Mouse (Mus musculus) gastrocnemius, adult 8-10 months (tissue): ENCODE measurements around the gene Slc6a19. TPM values are rescaled to one million over a fixed set of nuclear protein-coding genes. Genes with fewer than 3 reads are reported as not detected.
"Not testable (repeated sequence)": the region's sequence is repeated elsewhere in the genome, so short reads cannot be mapped to it uniquely, and the experiment has no call there.

ENCODE experiments used
- DNase-seq, 2 experiments: peaks; one replicate each; pipeline ENCODE4 v3.0.0; 2022; ENCODE audit warnings: low spot score in 2 of 2
- total RNA-seq, 4 experiments: library from RNA; stranded (reverse); gene quantifications; 2 replicates each; pipeline ENCODE4 v1.2.4; 2022

The Slc6a19 gene
- total RNA-seq, 4 experiments from 2014 or later: not detected

- no peak for DNase-seq
These were observed 8.5 kb upstream of the Slc6a19 start for GRCm38 (mm10) chr13:73713204-73713603.

- DNase-seq: no peak
These were observed 7.6 kb upstream of the Slc6a19 start for GRCm38 (mm10) chr13:73712228-73712627.

GRCm38 (mm10) chr13:73711803-73712202 is 7.1 kb upstream of the Slc6a19 start:
- no peak for DNase-seq

- no peak for DNase-seq
These were observed 6.6 kb upstream of the Slc6a19 start for GRCm38 (mm10) chr13:73711221-73711620.

- no peak for DNase-seq
These were observed 4.8 kb upstream of the Slc6a19 start for GRCm38 (mm10) chr13:73709491-73709890.

GRCm38 (mm10) chr13:73703486-73703885 is 1.2 kb downstream of the Slc6a19 start:
- not testable (repeated sequence) for DNase-seq

GRCm38 (mm10) chr13:73702776-73703175 is 1.9 kb downstream of the Slc6a19 start:
- no peak for DNase-seq

GRCm38 (mm10) chr13:73701161-73701883 is 3.3 kb downstream of the Slc6a19 start:
- DNase-seq: no peak

GRCm38 (mm10) chr13:73700554-73700953 is 4.1 kb downstream of the Slc6a19 start:
- DNase-seq: no peak

- DNase-seq: no peak
These were observed 5.0 kb downstream of the Slc6a19 start for GRCm38 (mm10) chr13:73699714-73700113.

- no peak for DNase-seq
These were observed 8.1 kb downstream of the Slc6a19 start for GRCm38 (mm10) chr13:73696529-73696928.

- DNase-seq: no peak
These were observed 9.7 kb downstream of the Slc6a19 start for GRCm38 (mm10) chr13:73694972-73695371.

- DNase-seq: no peak
These were observed 11.3 kb downstream of the Slc6a19 start for GRCm38 (mm10) chr13:73693333-73693732.

GRCm38 (mm10) chr13:73692249-73692868 is 12.3 kb downstream of the Slc6a19 start:
- DNase-seq: no peak

GRCm38 (mm10) chr13:73688934-73689333 is 15.7 kb downstream of the Slc6a19 start:
- no peak for DNase-seq

GRCm38 (mm10) chr13:73687601-73688000 is 17.1 kb downstream of the Slc6a19 start:
- DNase-seq: no peak

- DNase-seq: no peak
These were observed 19.2 kb downstream of the Slc6a19 start for GRCm38 (mm10) chr13:73685502-73685901.

GRCm38 (mm10) chr13:73684412-73684811 is 20.3 kb downstream of the Slc6a19 start:
- DNase-seq: no peak

GRCm38 (mm10) chr13:73683682-73684081 is 21.0 kb downstream of the Slc6a19 start:
- DNase-seq: no peak

GRCm38 (mm10) chr13:73682226-73682625 is 22.4 kb downstream of the Slc6a19 start:
- DNase-seq: no peak

- DNase-seq: no peak
These were observed 24.3 kb downstream of the Slc6a19 start for GRCm38 (mm10) chr13:73680394-73680793.

GRCm38 (mm10) chr13:73679311-73679710 is 25.4 kb downstream of the Slc6a19 start:
- no peak for DNase-seq

- DNase-seq: no peak
These were observed 26.8 kb downstream of the Slc6a19 start, which contains the start of gene Slc6a18 for GRCm38 (mm10) chr13:73677853-73678252. Gene Slc6a18, minus strand, starts transcription at chr13:73678023.
